Mouse (Mus musculus): ENCODE measurements around the gene Chrm3.
A peak's percentile ranks its signal among the peaks of the same experiment; 100 is the strongest.
"Not testable (repeated sequence)": the region's sequence is repeated elsewhere in the genome, so short reads cannot be mapped to it uniquely, and the experiment has no call there.

Gene Chrm3

GRCm38 (mm10) chr13:9888284-9888683, 472.4 kb downstream of the Chrm3 start:
- no peak for DNase-seq

- DNase-seq, result no peak
Measured at GRCm38 (mm10) chr13:9887261-9887660, 473.4 kb downstream of the Chrm3 start.

GRCm38 (mm10) chr13:9886465-9887135, 474.0 kb downstream of the Chrm3 start:
- DNase-seq, result no peak

GRCm38 (mm10) chr13:9882362-9883282, 478.0 kb downstream of the Chrm3 start:
- peak; percentile 86 for DNase-seq

- no peak for DNase-seq
Measured at GRCm38 (mm10) chr13:9881930-9882329, 478.7 kb downstream of the Chrm3 start.

- DNase-seq, result no peak
Measured at GRCm38 (mm10) chr13:9880401-9880800, 480.2 kb downstream of the Chrm3 start.

GRCm38 (mm10) chr13:9878596-9879010, 482.0 kb downstream of the Chrm3 start:
- no peak for DNase-seq

GRCm38 (mm10) chr13:9873377-9873776, 487.3 kb downstream of the Chrm3 start:
- no peak for DNase-seq

- no peak for DNase-seq
Measured at GRCm38 (mm10) chr13:9866161-9866560, 494.5 kb downstream of the Chrm3 start.

- DNase-seq, result no peak
Measured at GRCm38 (mm10) chr13:9847515-9847914, 513.1 kb downstream of the Chrm3 start.

GRCm38 (mm10) chr13:9846543-9847434, 513.9 kb downstream of the Chrm3 start:
- peak; percentile 73 for DNase-seq

GRCm38 (mm10) chr13:9834146-9834679, 526.4 kb downstream of the Chrm3 start:
- DNase-seq, result not testable (repeated sequence)

GRCm38 (mm10) chr13:9826227-9826626, 534.4 kb downstream of the Chrm3 start:
- DNase-seq, result peak; percentile 18
